In the genomic region with DNA sequence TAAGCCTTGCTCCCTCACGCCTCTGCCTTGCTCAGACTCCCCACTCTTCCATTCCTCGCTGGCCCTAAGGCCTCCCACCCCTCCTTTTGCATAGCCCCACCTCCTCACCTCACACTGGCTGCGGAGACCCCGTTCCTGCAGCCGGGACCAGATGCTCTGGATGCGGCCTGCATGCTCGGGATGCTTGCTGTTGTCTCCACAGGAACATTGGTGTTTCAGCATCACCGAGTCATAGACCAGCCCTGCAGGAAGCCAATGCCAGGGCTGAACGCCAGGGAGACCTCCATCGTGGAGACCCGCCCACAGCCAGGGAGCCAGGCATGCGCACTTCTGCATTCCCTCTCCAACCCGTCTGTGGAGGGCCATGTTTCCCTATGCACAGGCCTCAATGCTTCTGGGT, we compare ENCODE assay signal across 9 mouse cellular contexts. TPM values are rescaled to one million over a fixed set of nuclear protein-coding genes. Genes with fewer than 3 reads are reported as not detected.
DNase-seq lines count a peak whose midpoint lies in the region; ATAC-seq lines count a peak whose summit lies in the region.
"Had no signal": no experiment of that assay in that cellular context is flagged by ENCODE, and none has a peak within 500 bp of the region (broad histone marks: within the 10 kb centered on the region; RNA-seq: fewer than 3 reads in every experiment).

No protein-coding gene starts in this region.

- WGBS in heart, embryonic 13.5 days = 24% methylated on average over 13 of the region's 13 CpGs
- WGBS in hindbrain, embryonic 14.5 days = 11% methylated on average over 13 of the region's 13 CpGs
- WGBS in neural tube, embryonic 12.5 days = 12% methylated on average over 13 of the region's 13 CpGs

- peak overlapping the region; percentile 51 for H3K4me2 ChIP-seq in heart, embryonic 13.5 days
- H3K4me2 ChIP-seq in hindbrain, embryonic 14.5 days (replicated peaks) = peak overlapping the region; percentile 45
- H3K4me2 ChIP-seq in neural tube, embryonic 12.5 days (replicated peaks) = peak overlapping the region; percentile 44

- no peaks in the 10 kb centered on the region for H3K27me3 ChIP-seq in heart, embryonic 13.5 days (replicated peaks)
- H3K27me3 ChIP-seq in hindbrain, embryonic 14.5 days (ENCODE audit: control insufficient read depth, insufficient read depth, low read length) = no peaks in the 10 kb centered on the region
- no peaks in the 10 kb centered on the region for H3K27me3 ChIP-seq in neural tube, embryonic 12.5 days (replicated peaks)

- H3K9me3 ChIP-seq in heart, embryonic 13.5 days = no peaks in the 10 kb centered on the region
- H3K9me3 ChIP-seq in hindbrain, embryonic 14.5 days (ENCODE audit: control insufficient read depth, low read length) = no peaks in the 10 kb centered on the region
- H3K9me3 ChIP-seq in neural tube, embryonic 12.5 days = no peaks in the 10 kb centered on the region

- peaks cover 24% of the 10 kb centered on the region for H3K4me1 ChIP-seq in heart, embryonic 13.5 days
- peaks cover 26% of the 10 kb centered on the region for H3K4me1 ChIP-seq in hindbrain, embryonic 14.5 days (replicated peaks; ENCODE audit: control insufficient read depth, insufficient read depth, low read length)
- peaks cover 23% of the 10 kb centered on the region; the same call in 1 of the 2 replicates for H3K4me1 ChIP-seq in neural tube, embryonic 12.5 days

- no peak for DNase-seq in heart, postnatal 25 days (ENCODE audit: low spot score)
- peak; percentile 68 for DNase-seq in embryo, embryonic 10.5 days (ENCODE audit: low spot score)
- DNase-seq in hindbrain, embryonic 14.5 days (ENCODE audit: low spot score) = peak; percentile 69
- DNase-seq in gastrocnemius, postnatal 4 days (ENCODE audit: low spot score in 2 of 2) = no peak
- DNase-seq in left cerebral cortex, adult 9 months (ENCODE audit: low spot score in 2 of 2) = no peak
- no peak for DNase-seq in natural killer cell, adult 2 months (ENCODE audit: low spot score in 2 of 2)
- DNase-seq: gastrocnemius, postnatal 25 days had no signal

- peak overlapping the region; percentile 19; the same call in 1 of the 2 replicates for H3K9ac ChIP-seq in heart, embryonic 13.5 days
- peak overlapping the region; percentile 47 for H3K9ac ChIP-seq in hindbrain, embryonic 14.5 days
- H3K9ac ChIP-seq in neural tube, embryonic 12.5 days = no peak overlapping the region

- intact Hi-C loops in heart, postnatal 25 days (cut with DNase I) = no loop called here

- H3K36me3 ChIP-seq in heart, embryonic 13.5 days = peaks cover 83% of the 10 kb centered on the region
- H3K36me3 ChIP-seq in hindbrain, embryonic 14.5 days (replicated peaks; ENCODE audit: control insufficient read depth, insufficient read depth) = peaks cover 60% of the 10 kb centered on the region
- H3K36me3 ChIP-seq in neural tube, embryonic 12.5 days = peaks cover 43% of the 10 kb centered on the region

- ATAC-seq in heart, embryonic 13.5 days (ENCODE audit: extremely low read depth, insufficient number of reproducible peaks, low FRiP score, low TSS enrichment) = no peak
- ATAC-seq in hindbrain, embryonic 14.5 days (ENCODE audit: low FRiP score) = peak; percentile 74; the same call in 1 of the 2 replicates
- peak; percentile 61 for ATAC-seq in neural tube, embryonic 12.5 days (ENCODE audit: low FRiP score, low read depth)

- H3K4me3 ChIP-seq in heart, embryonic 13.5 days = peak overlapping the region; percentile 27
- peak overlapping the region; percentile 13; the same call in 1 of the 2 replicates for H3K4me3 ChIP-seq in hindbrain, embryonic 14.5 days (replicated peaks; ENCODE audit: low read length)
- no peak overlapping the region for H3K4me3 ChIP-seq in neural tube, embryonic 12.5 days

- H3K27ac ChIP-seq in heart, embryonic 13.5 days (replicated peaks) = no peak overlapping the region; the same call in 1 of the 2 replicates
- H3K27ac ChIP-seq in hindbrain, embryonic 14.5 days = peak overlapping the region; percentile 71
- no peak overlapping the region for H3K27ac ChIP-seq in neural tube, embryonic 12.5 days

RNA-seq across cellular contexts. Expression of gene Slc48a1, which starts 24.3 kb away (rescaled TPM):
- polyA plus RNA-seq in heart, embryonic 13.5 days (2015; fragmentation: Nextera tagmentation; extraction: Ambion mirVana) = 70.2 and 70.8 TPM in 2 replicates
- total RNA-seq in heart, postnatal 25 days (2021) = 10 to 100 TPM; 76.5 to 83.0 TPM
- 92.6 and 101 TPM in 2 replicates for polyA plus RNA-seq in hindbrain, embryonic 14.5 days (2014; fragmentation: Nextera tagmentation; extraction: Ambion mirVana)
- 41.4 and 44.9 TPM in 2 replicates for polyA plus RNA-seq in neural tube, embryonic 12.5 days (2016; fragmentation: Nextera tagmentation; extraction: Ambion mirVana)
- total RNA-seq in gastrocnemius, postnatal 4 days (2021) = 10 to 100 TPM; 32.6 to 35.4 TPM

RNA-seq across cellular contexts. Expression of gene Rapgef3, which starts 34.8 kb away (rescaled TPM):
- 22.1 and 25.4 TPM in 2 replicates for polyA plus RNA-seq in heart, embryonic 13.5 days (2015; fragmentation: Nextera tagmentation; extraction: Ambion mirVana)
- total RNA-seq in heart, postnatal 25 days (2021) = 10 to 100 TPM; 20.7 to 26.5 TPM
- polyA plus RNA-seq in hindbrain, embryonic 14.5 days (2014; fragmentation: Nextera tagmentation; extraction: Ambion mirVana) = 7.3 and 9.6 TPM in 2 replicates
- polyA plus RNA-seq in neural tube, embryonic 12.5 days (2016; fragmentation: Nextera tagmentation; extraction: Ambion mirVana) = 10.8 and 11.9 TPM in 2 replicates
- total RNA-seq in gastrocnemius, postnatal 4 days (2021) = 10 to 100 TPM in 1 of 2 experiments, 1 to 10 TPM in 1; 9.4 to 11.0 TPM

RNA-seq across cellular contexts. Expression of gene Hdac7, which starts 41.7 kb away (rescaled TPM):
- 23.4 and 23.7 TPM in 2 replicates for polyA plus RNA-seq in heart, embryonic 13.5 days (2015; fragmentation: Nextera tagmentation; extraction: Ambion mirVana)
- 10 to 100 TPM; 30.3 to 33.0 TPM for total RNA-seq in heart, postnatal 25 days (2021)
- 23.7 and 28.0 TPM in 2 replicates for polyA plus RNA-seq in hindbrain, embryonic 14.5 days (2014; fragmentation: Nextera tagmentation; extraction: Ambion mirVana)
- 28.9 and 29.7 TPM in 2 replicates for polyA plus RNA-seq in neural tube, embryonic 12.5 days (2016; fragmentation: Nextera tagmentation; extraction: Ambion mirVana)
- total RNA-seq in gastrocnemius, postnatal 4 days (2021) = 10 to 100 TPM; 53.6 to 57.9 TPM

Comparison
In these comparisons a context has a peak if more than half of its experiments do, and no peak if none do; other contexts are left out.
1. DNase-seq: peak in embryo, embryonic 10.5 days (single experiment) and hindbrain, embryonic 14.5 days (single experiment); none in heart, postnatal 25 days (single experiment), gastrocnemius, postnatal 4 days (0 of 2), left cerebral cortex, adult 9 months (0 of 2) and natural killer cell, adult 2 months (0 of 2).
2. Peak in every context shown above with its lines, with median percentiles within 50 percentile points of each other: H3K4me2 ChIP-seq.